Mouse (Mus musculus) G1E (cell line): ENCODE measurements at regions not wholly inside any gene's neighbourhood (a gene's known extent, or its start where the extent isn't known, plus 50 kb on each side); places are given as distances from the start of the nearest gene placed in this dataset.

Source experiments
- ATAC-seq: 2 replicates; pipeline ENCODE4 v1.8.0; 2016; ENCODE audit warnings: mild to moderate bottlenecking; ENCODE audit not compliant: insufficient number of reproducible peaks, poor library complexity, low FRiP score, severe bottlenecking; ENCODE audit errors: extremely low read depth
- DNase-seq: peaks from one replicate; pipeline ENCODE4 v3.0.0; 2012; ENCODE audit warnings: low spot score
- H3K27me3 ChIP-seq: 2 replicates; pipeline ENCODE4 v1.6.1; 2012; ENCODE audit warnings: mild to moderate bottlenecking, low read length, inconsistent platforms; ENCODE audit not compliant: insufficient read depth
- H3K36me3 ChIP-seq: replicated peaks from 2 replicates; pipeline ENCODE3; 2012; ENCODE audit warnings: mild to moderate bottlenecking, inconsistent platforms
- H3K4me1 ChIP-seq: 2 replicates; pipeline ENCODE4 v1.6.1; 2012; ENCODE audit warnings: low read depth, low read length, inconsistent platforms, mixed read lengths; ENCODE audit not compliant: insufficient read depth
- H3K4me3 ChIP-seq: 2 replicates; pipeline ENCODE4 v1.5.1; 2012; ENCODE audit warnings: low read depth, mild to moderate bottlenecking, inconsistent platforms, low read length, moderate library complexity, mixed read lengths
- H3K9me3 ChIP-seq: replicated peaks from 2 replicates; pipeline ENCODE4 v1.6.1; 2012; ENCODE audit warnings: inconsistent platforms
- CTCF ChIP-seq: IDR thresholded peaks from 2 replicates; pipeline ENCODE4 v1.5.1; 2012; ENCODE audit warnings: low read depth, low read length, inconsistent platforms, mixed read lengths
- GATA1 ChIP-seq: IDR thresholded peaks from 2 replicates; pipeline ENCODE4 v1.6.1; 2012; ENCODE audit warnings: borderline replicate concordance, low read length, inconsistent platforms, mixed read lengths
- GATA2 ChIP-seq: IDR thresholded peaks from 2 replicates; pipeline ENCODE4 v1.6.1; 2012; ENCODE audit warnings: low read depth, low read length, inconsistent platforms, borderline replicate concordance
- POLR2AphosphoS5 ChIP-seq: IDR thresholded peaks from 2 replicates; pipeline ENCODE4 v1.6.1; 2012; ENCODE audit warnings: low read depth, low read length, inconsistent platforms; ENCODE audit not compliant: insufficient replicate concordance
- TAL1 ChIP-seq: conservative IDR thresholded peaks from 2 replicates; pipeline ENCODE4 v1.6.1; 2012; ENCODE audit warnings: low read depth, low read length, inconsistent platforms, mixed read lengths

DNA sequence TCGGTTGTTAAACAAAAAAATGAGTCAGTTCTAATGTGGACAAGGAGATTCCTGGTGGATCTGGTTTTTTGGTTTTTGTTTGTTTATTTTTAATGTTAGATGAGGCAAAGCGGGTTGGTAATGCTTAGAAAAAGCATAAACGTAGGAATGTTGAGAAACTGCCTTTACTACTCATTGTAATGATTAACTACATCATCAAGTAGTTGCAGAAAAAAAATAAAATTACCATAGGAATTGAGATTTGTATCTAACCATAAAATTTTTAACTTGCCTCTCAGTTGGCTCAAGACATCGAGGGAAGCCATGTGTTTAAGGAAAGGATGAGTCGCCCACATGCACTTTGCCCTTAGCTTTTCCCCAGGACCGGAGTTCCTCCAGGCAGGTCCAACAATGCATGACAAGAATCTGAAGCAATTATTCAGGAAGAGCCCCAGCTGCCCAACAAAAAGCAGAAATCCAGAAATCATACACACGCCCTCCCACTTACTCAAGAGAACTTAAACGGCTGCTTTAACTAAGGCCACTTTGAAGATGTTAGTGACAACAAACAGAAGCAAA lies 545.5 kb downstream of the Lmo4 start:
- H3K9me3 ChIP-seq: peaks cover 14% of the 10 kb centered on the region
- ATAC-seq (no peak), DNase-seq (no peak)
- H3K27me3 ChIP-seq: no peaks in the 10 kb centered on the region
- H3K4me1 ChIP-seq: no peaks in the 10 kb centered on the region
- no peak overlapping the region for H3K4me3 ChIP-seq
- TF ChIP-seq GATA1: no peak
- TF ChIP-seq CTCF: no peak
- no peaks in the 10 kb centered on the region for H3K36me3 ChIP-seq

DNA sequence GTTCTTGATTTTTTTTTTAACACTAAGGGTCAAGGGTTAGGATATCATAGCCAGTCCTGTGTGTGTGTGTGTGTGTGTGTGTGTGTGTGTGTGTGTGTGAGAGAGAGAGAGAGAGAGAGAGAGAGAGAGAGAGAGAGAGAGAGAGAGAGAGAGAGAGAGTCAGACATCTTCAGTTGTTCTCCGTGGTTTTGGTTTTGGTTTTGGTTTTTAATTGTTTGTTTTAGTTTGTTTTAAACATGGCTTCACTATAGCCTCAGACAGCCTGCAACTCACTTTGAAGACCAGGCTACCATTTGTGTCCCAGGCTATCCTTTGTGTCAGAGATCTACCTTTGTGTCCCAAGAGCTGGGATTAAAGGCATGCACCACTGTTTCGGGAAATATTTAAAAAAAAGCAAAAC lies 557.8 kb downstream of the Lmo4 start:
- DNase-seq (no peak), ATAC-seq (no peak)

DNA sequence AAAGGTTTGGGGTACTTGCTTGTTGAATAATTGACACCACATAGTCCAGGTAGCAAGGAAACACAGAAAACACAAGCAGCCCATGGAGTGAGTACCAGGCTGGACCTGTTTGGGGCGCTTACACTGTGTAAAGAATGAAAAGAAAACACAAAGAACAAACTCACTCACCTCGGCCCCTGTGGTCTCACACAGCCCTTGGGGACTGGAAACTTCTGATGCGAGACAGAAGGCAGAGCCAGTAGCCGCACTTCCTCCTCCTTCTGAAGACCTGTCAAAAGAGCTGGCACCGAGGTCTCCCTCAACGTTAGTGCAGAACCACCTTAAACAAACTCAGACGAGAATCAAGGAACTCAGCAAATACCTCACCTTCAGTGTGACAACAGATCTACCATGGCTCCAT lies 558.2 kb downstream of the Lmo4 start:
- TF ChIP-seq GATA1 (no peak), CTCF (no peak), TAL1 (no peak), POLR2AphosphoS5 (no peak), GATA2 (no peak)
- DNase-seq: no peak
- Histone ChIP-seq H3K36me3 (no peaks in the 10 kb centered on the region), H3K27me3 (no peaks in the 10 kb centered on the region), H3K4me3 (no peak overlapping the region), H3K9me3 (peaks cover 15% of the 10 kb centered on the region), H3K4me1 (no peaks in the 10 kb centered on the region)
- ATAC-seq: no peak

More for the DNA sequence above, 557.8 kb downstream of the Lmo4 start:
- Histone ChIP-seq H3K4me1 (no peaks in the 10 kb centered on the region), H3K4me3 (no peak overlapping the region), H3K36me3 (no peaks in the 10 kb centered on the region), H3K27me3 (no peaks in the 10 kb centered on the region), H3K9me3 (peaks cover 15% of the 10 kb centered on the region)
- TF ChIP-seq GATA2: no peak
- TF ChIP-seq POLR2AphosphoS5: no peak
- TF ChIP-seq TAL1: no peak
- no peak for TF ChIP-seq CTCF
- TF ChIP-seq GATA1: no peak

DNA sequence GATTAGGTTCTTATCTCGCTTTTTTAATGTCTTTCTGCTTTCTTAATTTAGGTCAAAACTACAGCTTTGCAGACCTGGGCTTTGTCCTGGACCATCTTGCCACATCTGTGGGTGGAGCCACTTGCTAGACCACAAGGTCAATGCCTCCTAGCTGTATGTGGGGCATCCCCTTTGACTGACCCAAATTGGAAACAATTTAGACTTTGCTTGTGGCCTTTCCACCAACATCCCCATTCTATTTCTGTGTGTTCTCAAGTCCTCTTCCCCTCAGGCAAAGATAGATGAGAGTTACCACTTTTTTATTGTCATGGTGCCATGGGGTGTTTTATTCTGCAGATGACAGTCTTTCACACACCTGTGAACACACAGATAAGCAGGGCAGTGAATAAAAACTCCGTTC lies 572.0 kb downstream of the Lmo4 start:
- H3K36me3 ChIP-seq: no peaks in the 10 kb centered on the region
- no peak for ATAC-seq
- no peaks in the 10 kb centered on the region for H3K4me1 ChIP-seq
- TF ChIP-seq POLR2AphosphoS5: no peak
- no peak for TF ChIP-seq GATA2
- TF ChIP-seq TAL1: no peak
- no peak for TF ChIP-seq CTCF
- no peak for TF ChIP-seq GATA1
- H3K9me3 ChIP-seq: peaks cover 19% of the 10 kb centered on the region
- H3K27me3 ChIP-seq: no peaks in the 10 kb centered on the region
- DNase-seq: no peak
- H3K4me3 ChIP-seq: no peak overlapping the region

GRCm38 (mm10) chr3:143631183-143631582 lies 573.8 kb downstream of the Lmo4 start:
- no peaks in the 10 kb centered on the region for H3K4me1 ChIP-seq
- H3K9me3 ChIP-seq: peaks cover 17% of the 10 kb centered on the region
- DNase-seq (no peak), ATAC-seq (no peak)
- no peak for TF ChIP-seq GATA2
- no peak for TF ChIP-seq TAL1
- TF ChIP-seq CTCF: no peak
- H3K4me3 ChIP-seq: no peak overlapping the region
- H3K27me3 ChIP-seq: no peaks in the 10 kb centered on the region
- H3K36me3 ChIP-seq: no peaks in the 10 kb centered on the region

DNA sequence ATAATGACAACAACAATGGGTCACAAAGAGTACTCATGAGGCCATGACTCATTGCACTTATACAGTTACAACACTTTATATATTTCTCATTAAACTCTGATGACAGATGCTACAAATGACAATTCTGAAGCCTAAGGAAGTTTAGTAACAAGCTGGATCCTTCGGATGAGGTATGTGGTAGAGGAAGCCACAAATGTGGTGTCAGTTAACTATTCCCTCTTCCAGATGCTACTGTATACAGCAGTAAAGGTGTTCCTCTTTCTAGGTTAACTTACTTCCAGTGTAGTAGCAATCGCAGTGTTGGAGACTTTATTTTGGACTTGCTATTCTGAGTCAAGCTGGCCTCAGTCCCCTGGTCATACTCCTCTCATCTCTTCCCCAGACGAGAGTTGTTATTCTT lies 580.1 kb downstream of the Lmo4 start:
- H3K36me3 ChIP-seq: no peaks in the 10 kb centered on the region
- no peaks in the 10 kb centered on the region for H3K4me1 ChIP-seq
- H3K9me3 ChIP-seq: 0 out of 2 replicates have a peak, but pooled peaks cover 5% of the 10 kb centered on the region
- DNase-seq (no peak), ATAC-seq (no peak)
- H3K27me3 ChIP-seq: no peaks in the 10 kb centered on the region
- H3K4me3 ChIP-seq: no peak overlapping the region
- TF ChIP-seq GATA1 (no peak), TAL1 (no peak), CTCF (no peak), GATA2 (no peak), POLR2AphosphoS5 (no peak)

- Histone ChIP-seq H3K27me3 (no peaks in the 10 kb centered on the region), H3K4me3 (no peak overlapping the region), H3K36me3 (no peaks in the 10 kb centered on the region), H3K9me3 (0 out of 2 replicates have a peak, but pooled peaks cover 7% of the 10 kb centered on the region), H3K4me1 (no peaks in the 10 kb centered on the region)
- TF ChIP-seq TAL1: no peak
- TF ChIP-seq GATA2: no peak
- no peak for TF ChIP-seq POLR2AphosphoS5
- no peak for TF ChIP-seq GATA1
- TF ChIP-seq CTCF: no peak
- DNase-seq: no peak
- no peak for ATAC-seq
Measured at GRCm38 (mm10) chr3:143622275-143622674, 582.7 kb downstream of the Lmo4 start.
